Mouse (Mus musculus): ENCODE measurements around the gene Ost4.

Gene Ost4

GRCm38 (mm10) chr5:30923119-30923518 lies 15.5 kb upstream of the Ost4 start:
- no peak for DNase-seq (ENCODE audit: low spot score in 2 of 2)

DNA sequence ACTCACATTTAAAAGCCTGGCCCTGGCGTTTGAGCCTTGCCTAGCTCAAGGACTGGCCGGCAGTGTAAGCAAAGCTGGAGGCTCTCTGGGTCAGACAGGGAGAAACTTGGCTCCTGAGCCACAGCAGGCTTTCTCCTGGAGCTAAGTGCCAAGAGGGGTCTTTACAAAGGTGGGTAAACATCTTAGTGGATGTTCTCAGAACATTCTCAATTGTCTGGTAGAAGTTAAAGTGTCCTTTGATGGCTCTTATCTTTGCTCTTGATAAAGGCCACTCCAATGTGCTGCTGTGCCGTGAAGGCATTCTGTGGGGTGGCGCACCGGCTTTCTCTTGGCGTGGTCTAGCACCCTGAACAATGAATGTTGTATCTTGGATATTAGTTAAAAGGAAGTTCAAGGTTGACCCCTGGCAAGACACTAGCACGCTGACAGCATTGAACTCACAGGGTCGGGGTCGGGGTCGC lies 15.0 kb upstream of the Ost4 start:
- no peak for DNase-seq (ENCODE audit: low spot score in 2 of 2)

DNA sequence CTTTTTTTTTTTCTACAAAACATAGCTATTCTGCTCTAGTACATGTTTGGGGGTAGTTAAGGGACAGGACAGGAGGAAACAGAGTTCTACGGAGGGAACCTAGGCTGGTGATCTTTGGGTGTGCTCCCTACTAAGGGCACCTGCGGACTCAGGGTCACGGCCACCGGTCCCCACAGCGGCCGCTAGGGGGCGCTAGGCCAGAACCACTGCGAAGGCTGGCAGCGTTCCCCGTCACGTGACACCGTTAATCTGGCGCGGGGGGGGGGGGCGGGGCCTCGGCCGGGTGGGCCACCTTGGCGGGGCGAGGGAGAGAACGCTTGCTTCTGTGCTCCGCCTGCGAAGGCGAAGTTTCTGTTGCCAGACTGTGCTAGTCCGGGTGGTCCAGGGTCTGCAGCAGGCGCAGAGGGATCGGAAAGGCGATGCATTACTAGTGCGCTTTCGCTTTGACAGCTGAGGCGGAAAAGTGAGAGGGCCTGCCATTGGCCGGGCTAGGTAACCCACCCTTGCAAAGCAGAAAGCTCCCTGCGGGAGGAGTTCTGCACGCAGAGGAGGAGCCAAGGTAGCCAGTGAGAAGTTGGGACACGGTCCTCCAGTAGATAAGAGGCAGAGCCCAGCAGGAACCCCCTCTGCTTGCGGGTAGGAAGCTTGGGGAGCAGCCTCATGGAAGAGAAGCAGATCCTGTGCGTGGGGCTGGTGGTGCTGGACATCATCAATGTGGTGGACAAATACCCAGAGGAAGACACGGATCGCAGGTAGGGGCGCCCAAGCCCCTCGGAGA lies 13.9 kb upstream of the Ost4 start, which contains the start of gene Khk:
Khk (plus strand) TSS at position 176 of the 778 bp plus-strand sequence.
- peak; percentile 88 to 98 for DNase-seq (ENCODE audit: low spot score in 2 of 2)

- no peak for DNase-seq (ENCODE audit: low spot score in 2 of 2)
These were observed 13.0 kb upstream of the Ost4 start for GRCm38 (mm10) chr5:30920621-30921020.

- no peak for DNase-seq (ENCODE audit: low spot score in 2 of 2)
These were observed 12.4 kb upstream of the Ost4 start for GRCm38 (mm10) chr5:30919831-30920614.

DNA sequence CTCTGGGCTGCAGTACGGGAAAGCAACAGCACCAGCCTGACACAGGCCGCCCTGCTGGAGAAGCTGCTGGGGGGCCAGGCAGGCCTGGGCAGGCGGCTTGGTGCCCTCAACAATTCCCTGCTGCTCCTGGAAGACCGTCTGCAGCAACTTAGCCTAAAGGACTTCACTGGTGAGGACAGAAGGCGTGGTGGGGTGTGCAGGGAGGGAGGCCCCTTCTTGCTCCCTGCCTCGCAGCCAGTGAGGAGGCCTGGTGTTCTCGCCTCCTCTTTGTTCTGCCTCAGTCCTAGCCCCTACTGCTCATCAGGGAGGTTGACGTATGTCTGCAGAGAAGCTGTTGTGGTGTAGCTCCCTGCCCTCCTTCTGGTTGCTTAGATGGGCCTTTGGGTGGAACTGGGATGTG lies 11.1 kb upstream of the Ost4 start:
- no peak for DNase-seq (ENCODE audit: low spot score in 2 of 2)

GRCm38 (mm10) chr5:30917891-30918670 lies 10.5 kb upstream of the Ost4 start:
- DNase-seq (ENCODE audit: low spot score in 2 of 2), result no peak

- DNase-seq (ENCODE audit: low spot score in 2 of 2), result no peak
These were observed 9.8 kb upstream of the Ost4 start for GRCm38 (mm10) chr5:30917348-30917747.

DNA sequence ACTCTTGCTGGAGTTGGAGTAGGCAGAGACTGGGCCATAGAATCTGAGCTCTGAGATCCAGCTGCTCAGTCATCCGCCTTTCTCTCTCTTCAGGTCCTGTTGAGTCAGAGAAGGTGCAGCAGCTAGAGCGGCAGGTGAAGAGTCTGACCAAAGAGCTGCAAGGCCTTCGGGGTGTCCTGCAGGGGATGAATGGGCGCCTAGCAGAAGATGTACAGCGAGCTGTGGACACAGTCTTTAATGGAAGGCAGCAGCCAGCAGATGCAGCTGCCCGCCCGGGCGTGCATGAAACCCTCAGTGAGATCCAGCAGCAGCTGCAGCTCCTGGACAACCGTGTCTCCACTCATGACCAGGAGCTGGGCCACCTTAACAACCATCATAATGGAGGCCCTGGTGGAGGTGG lies 9.3 kb upstream of the Ost4 start:
- no peak for DNase-seq (ENCODE audit: low spot score in 2 of 2)

GRCm38 (mm10) chr5:30915974-30916433 lies 8.4 kb upstream of the Ost4 start:
- peak; percentile 70 to 78 for DNase-seq (ENCODE audit: low spot score in 2 of 2)

GRCm38 (mm10) chr5:30915456-30915855 lies 7.9 kb upstream of the Ost4 start:
- peak; percentile 52 to 55 for DNase-seq (ENCODE audit: low spot score in 2 of 2)

- DNase-seq (ENCODE audit: low spot score in 2 of 2), result no peak
These were observed 7.3 kb upstream of the Ost4 start for GRCm38 (mm10) chr5:30914849-30915248.

- DNase-seq (ENCODE audit: low spot score in 2 of 2), result no peak
These were observed 6.6 kb upstream of the Ost4 start for GRCm38 (mm10) chr5:30914101-30914635.

DNA sequence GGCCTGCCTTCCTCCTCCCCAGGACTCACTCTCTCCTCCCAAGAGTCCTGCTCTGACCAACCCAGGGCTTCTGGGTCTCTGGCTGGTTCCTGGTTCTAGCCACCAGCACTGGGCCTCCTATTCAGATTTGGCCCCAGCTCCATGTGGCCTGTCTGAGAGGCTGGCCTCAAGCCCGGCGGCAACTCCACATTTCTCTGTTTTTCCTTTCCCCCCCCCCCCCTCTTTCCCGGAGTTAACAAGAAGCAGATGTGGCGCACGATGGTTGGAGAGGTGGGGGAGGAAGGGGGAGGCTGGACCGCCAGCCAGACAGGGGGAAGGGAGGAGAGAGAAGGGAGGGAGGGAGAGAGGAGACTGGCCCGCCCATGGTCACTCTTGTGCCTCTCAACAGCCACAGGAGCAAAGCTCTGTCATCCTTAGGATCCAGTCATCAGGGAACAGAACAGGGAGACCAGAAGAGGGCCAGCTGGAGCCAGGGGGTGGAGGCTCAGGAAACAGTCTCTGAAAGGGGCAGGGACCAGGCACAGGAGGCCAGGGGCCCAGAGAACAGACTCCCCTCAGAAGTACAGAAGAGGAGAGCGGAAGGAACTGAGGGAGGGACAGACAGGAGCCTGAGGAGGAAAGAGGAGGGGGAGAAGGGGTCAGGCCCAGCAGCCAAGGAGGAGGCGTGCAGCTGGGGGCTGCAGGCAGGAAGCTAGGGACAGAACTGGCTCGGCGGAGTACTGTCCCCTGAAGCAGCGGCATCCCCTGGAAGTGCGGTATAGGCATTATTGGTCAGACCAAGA lies 5.7 kb upstream of the Ost4 start, which contains the start of gene Emilin1:
Emilin1 (plus strand) TSS at position 343 of the 782 bp plus-strand sequence.
- peak; percentile 39 to 40 for DNase-seq (ENCODE audit: low spot score in 2 of 2)

- DNase-seq (ENCODE audit: low spot score in 2 of 2), result no peak
These were observed 4.6 kb upstream of the Ost4 start for GRCm38 (mm10) chr5:30912156-30912555.

- no peak for DNase-seq (ENCODE audit: low spot score in 2 of 2)
These were observed 2.9 kb upstream of the Ost4 start for GRCm38 (mm10) chr5:30910481-30910880.

- DNase-seq (ENCODE audit: low spot score in 2 of 2), result no peak
These were observed 2.3 kb upstream of the Ost4 start for GRCm38 (mm10) chr5:30909863-30910262.

- DNase-seq (ENCODE audit: low spot score in 2 of 2), result no peak
These were observed 1.7 kb upstream of the Ost4 start for GRCm38 (mm10) chr5:30909300-30909659.

DNA sequence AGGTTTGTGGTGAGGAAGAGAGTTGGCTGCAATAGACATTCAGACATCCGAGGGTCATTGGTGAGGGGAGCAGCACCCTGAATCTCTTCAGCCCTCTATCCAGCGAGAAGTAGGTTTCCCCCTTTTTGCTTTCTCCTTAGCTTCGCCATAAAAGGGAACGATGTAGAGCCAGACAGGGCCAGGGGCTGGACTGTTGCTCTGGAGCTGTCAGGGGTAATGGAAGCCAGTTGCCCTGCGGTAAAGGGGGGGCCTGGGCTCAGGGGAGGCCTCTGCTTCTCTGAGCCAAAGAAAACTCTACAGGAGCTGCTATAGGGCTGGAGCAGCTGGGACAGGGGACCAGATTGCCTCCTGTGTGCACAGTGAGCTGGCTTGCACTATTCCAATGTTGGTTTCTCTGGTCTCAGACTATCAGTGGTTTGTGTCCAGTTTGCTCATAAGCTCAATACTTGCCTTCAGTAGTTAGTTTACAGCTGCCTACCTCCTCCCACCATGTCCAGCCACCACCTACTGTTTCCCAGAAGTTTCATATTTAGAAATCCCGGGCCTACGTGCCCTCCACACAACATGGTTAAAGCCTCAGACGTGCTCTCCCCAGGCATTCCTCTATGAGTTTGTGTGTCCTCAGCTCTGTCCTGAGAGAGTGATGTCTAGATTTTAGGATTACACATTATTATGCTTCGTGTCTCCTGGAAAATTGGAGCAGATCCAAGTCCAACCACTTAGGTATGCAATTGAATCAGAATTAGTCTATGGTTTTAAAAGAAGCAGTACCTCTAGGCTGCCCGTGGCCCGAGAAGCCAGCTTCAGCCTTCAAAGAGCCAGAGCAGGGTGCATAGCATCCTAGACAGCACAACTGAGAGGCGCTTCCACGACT lies 1.1 kb upstream of the Ost4 start:
- DNase-seq (ENCODE audit: low spot score in 2 of 2), result no peak

DNA sequence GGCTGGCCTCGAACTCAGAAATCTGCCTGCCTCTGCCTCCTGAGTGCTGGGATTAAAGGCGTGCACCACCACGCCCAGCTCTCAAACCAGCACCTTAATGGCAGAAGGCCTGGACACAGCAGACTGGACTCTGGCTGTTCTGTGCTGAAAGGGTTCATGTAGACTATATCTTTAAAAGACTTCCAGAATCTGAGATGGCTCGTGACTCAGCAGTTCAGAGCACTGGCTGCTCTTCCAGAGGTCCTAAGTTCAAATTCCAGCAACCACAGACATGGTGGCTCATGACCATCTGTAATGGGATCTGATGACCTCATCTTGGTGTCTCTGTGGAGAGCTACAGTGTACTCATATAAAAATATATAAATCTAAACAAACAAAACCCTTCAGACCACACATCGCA lies 5.7 kb downstream of the Ost4 start:
- DNase-seq (ENCODE audit: low spot score in 2 of 2), result no peak

Data from thymus, postnatal 10 days (tissue).